Mouse (Mus musculus): ENCODE data around the gene Dok3.

GRCm38 (mm10) chr13:55498906-55499305 is 30.2 kb downstream of the Dok3 start:
- TF ChIP-seq CTCF (IDR thresholded peaks at IDR 0.05; ENCODE audit: insufficient read depth, low read length) (no peak), POLR2A (IDR thresholded peaks at IDR 0.05; ENCODE audit: borderline replicate concordance, extremely low read depth, low read depth, low read length) (no peak)

Data from lung, adult 2 months (tissue).